ENCODE assay signal across 19 mouse cellular contexts in genomic region chr13:47129090-47129489, GRCm38 (mm10).
"Had no signal": no experiment of that assay in that cellular context is flagged by ENCODE, and none has a peak within 500 bp of the region (broad histone marks: within the 10 kb centered on the region; RNA-seq: fewer than 3 reads in every experiment).

No protein-coding gene starts in this region.

- ATAC-seq: liver, postnatal 0 days; lung, postnatal 0 days; midbrain, embryonic 15.5 days had no signal

- H3K9me3 ChIP-seq: limb, embryonic 12.5 days; limb, embryonic 15.5 days; midbrain, embryonic 12.5 days; midbrain, embryonic 15.5 days; neural tube, embryonic 12.5 days; neural tube, embryonic 15.5 days had no signal

- H3K9ac ChIP-seq: limb, embryonic 12.5 days; limb, embryonic 15.5 days; liver, embryonic 14.5 days; liver, postnatal 0 days; lung, embryonic 14.5 days; midbrain, embryonic 12.5 days; midbrain, embryonic 15.5 days; neural tube, embryonic 12.5 days; neural tube, embryonic 15.5 days had no signal

- H3K36me3 ChIP-seq: limb, embryonic 12.5 days; limb, embryonic 15.5 days; midbrain, embryonic 12.5 days; midbrain, embryonic 15.5 days; neural tube, embryonic 12.5 days; neural tube, embryonic 15.5 days had no signal

- DNase-seq: kidney, postnatal 10 days; kidney, postnatal 36 days; layer of hippocampus, postnatal 36 days; left cerebral cortex, postnatal 4 days; liver, postnatal 0 days; lung, embryonic 14.5 days; thymus, adult 18-20 months; thymus, postnatal 36 days had no signal

- H3K4me1 ChIP-seq: midbrain, embryonic 12.5 days; midbrain, embryonic 15.5 days; neural tube, embryonic 12.5 days; neural tube, embryonic 15.5 days had no signal

- H3K27ac ChIP-seq: left cerebral cortex, adult 2 months; limb, embryonic 12.5 days; limb, embryonic 15.5 days; liver, embryonic 14.5 days; macrophage; midbrain, embryonic 12.5 days; midbrain, embryonic 15.5 days; neural tube, embryonic 12.5 days; neural tube, embryonic 15.5 days had no signal

- H3K4me2 ChIP-seq: limb, embryonic 12.5 days; limb, embryonic 15.5 days; liver, embryonic 11.5 days; lung, embryonic 14.5 days; midbrain, embryonic 12.5 days; midbrain, embryonic 15.5 days; neural tube, embryonic 12.5 days; neural tube, embryonic 15.5 days had no signal

- H3K4me3 ChIP-seq: left cerebral cortex, adult 2 months; limb, embryonic 12.5 days; limb, embryonic 15.5 days; midbrain, embryonic 12.5 days; midbrain, embryonic 15.5 days; neural tube, embryonic 12.5 days; neural tube, embryonic 15.5 days had no signal

- H3K27me3 ChIP-seq: limb, embryonic 12.5 days; limb, embryonic 15.5 days; neural tube, embryonic 12.5 days; neural tube, embryonic 15.5 days had no signal
